Mouse (Mus musculus): ENCODE data around the gene Ltn1.

- no peak for TF ChIP-seq CTCF (conservative IDR thresholded peaks at IDR 0.05; ENCODE audit: insufficient read depth, insufficient read length, low read depth, low read length)
- TF ChIP-seq POLR2A (IDR thresholded peaks at IDR 0.05; ENCODE audit: low read depth, low read length), result no peak
These were observed 9.9 kb upstream of the Ltn1 start for GRCm38 (mm10) chr16:87442291-87442690.
